Mouse (Mus musculus): ENCODE measurements around the gene Hoxd1. TPM values are rescaled to one million over a fixed set of nuclear protein-coding genes. Genes with fewer than 3 reads are reported as not detected.
A peak's percentile ranks its signal among the peaks of the same experiment; 100 is the strongest.

The Hoxd1 gene
- polyA plus RNA-seq, 1 experiment from 2014 or later: 0.32 TPM

- WGBS: 75% methylated on average over 5 of the region's 5 CpGs
- Histone ChIP-seq H3K27ac (ENCODE audit: low read depth, low read length) (no peak overlapping the region), H3K27me3 (ENCODE audit: control insufficient read depth, insufficient read depth, low read length) (no peaks in the 10 kb centered on the region), H3K4me3 (ENCODE audit: low read depth, low read length) (no peak overlapping the region), H3K36me3 (ENCODE audit: control insufficient read depth, insufficient read depth, low read length) (no peaks in the 10 kb centered on the region), H3K9me3 (ENCODE audit: control insufficient read depth, low read length) (no peaks in the 10 kb centered on the region), H3K9ac (replicated peaks; ENCODE audit: low read depth, low read length) (no peak overlapping the region), H3K4me2 (ENCODE audit: low read depth, low read length) (no peak overlapping the region), H3K4me1 (ENCODE audit: control insufficient read depth, insufficient read depth, low read length) (no peaks in the 10 kb centered on the region)
- ATAC-seq (ENCODE audit: low read depth): no peak
Observed at GRCm38 (mm10) chr2:74781386-74781785, 18.6 kb downstream of the Hoxd1 start.

- Histone ChIP-seq H3K9me3 (ENCODE audit: control insufficient read depth, low read length) (no peaks in the 10 kb centered on the region), H3K27me3 (ENCODE audit: control insufficient read depth, insufficient read depth, low read length) (no peaks in the 10 kb centered on the region), H3K27ac (ENCODE audit: low read depth, low read length) (no peak overlapping the region), H3K4me2 (ENCODE audit: low read depth, low read length) (no peak overlapping the region), H3K4me1 (ENCODE audit: control insufficient read depth, insufficient read depth, low read length) (no peaks in the 10 kb centered on the region), H3K36me3 (ENCODE audit: control insufficient read depth, insufficient read depth, low read length) (no peaks in the 10 kb centered on the region), H3K4me3 (ENCODE audit: low read depth, low read length) (no peak overlapping the region), H3K9ac (replicated peaks; ENCODE audit: low read depth, low read length) (no peak overlapping the region)
- WGBS: 53% methylated on average over 7 of the region's 7 CpGs
- ATAC-seq (ENCODE audit: low read depth): no peak
Observed at GRCm38 (mm10) chr2:74795531-74795930, 32.8 kb downstream of the Hoxd1 start.

- no peak for ATAC-seq (ENCODE audit: low read depth)
- Histone ChIP-seq H3K36me3 (ENCODE audit: control insufficient read depth, insufficient read depth, low read length) (no peaks in the 10 kb centered on the region), H3K4me2 (ENCODE audit: low read depth, low read length) (no peak overlapping the region), H3K27me3 (ENCODE audit: control insufficient read depth, insufficient read depth, low read length) (no peaks in the 10 kb centered on the region), H3K4me1 (ENCODE audit: control insufficient read depth, insufficient read depth, low read length) (no peaks in the 10 kb centered on the region), H3K4me3 (ENCODE audit: low read depth, low read length) (no peak overlapping the region), H3K9ac (replicated peaks; ENCODE audit: low read depth, low read length) (no peak overlapping the region), H3K9me3 (ENCODE audit: control insufficient read depth, low read length) (no peaks in the 10 kb centered on the region), H3K27ac (ENCODE audit: low read depth, low read length) (no peak overlapping the region)
- WGBS: 85% methylated on average over 5 of the region's 5 CpGs
Observed at GRCm38 (mm10) chr2:74808431-74808830, 45.7 kb downstream of the Hoxd1 start.

MicroRNA genes within 50 kb of the gene (microRNA counts, 519-probe panel; counts per million panel counts)
- 7,007 counts per million, percentile 97 among the panel's probes with 10 or more counts for microRNA mmu-miR-10b

Small RNA genes lying within 50 kb of the gene (microRNA-seq; reads per million reads assigned to microRNA genes)
- 203,566 reads per million, percentile 100 among the genes with 10 or more reads in this experiment for gene Mir10b

Other genes with a start within 250 kb of the Hoxd1 start
- 56.4 and 57.6 TPM in 2 replicates for gene Lnpk, start 183.5 kb upstream of the Hoxd1 start, polyA plus RNA-seq (2014; fragmentation: Nextera tagmentation; extraction: Ambion mirVana)
- 0.36 and 0.55 TPM in 2 replicates for gene Evx2, start 103.4 kb upstream of the Hoxd1 start, polyA plus RNA-seq (2014; fragmentation: Nextera tagmentation; extraction: Ambion mirVana)
- not detected in 2 replicates for gene Hoxd13, start 94.7 kb upstream of the Hoxd1 start, polyA plus RNA-seq (2014; fragmentation: Nextera tagmentation; extraction: Ambion mirVana)
- gene Hoxd12, start 88.0 kb upstream of the Hoxd1 start, polyA plus RNA-seq (2014; fragmentation: Nextera tagmentation; extraction: Ambion mirVana): not detected in 2 replicates
- gene Hoxd11, start 83.4 kb upstream of the Hoxd1 start, polyA plus RNA-seq (2014; fragmentation: Nextera tagmentation; extraction: Ambion mirVana): 0.09 TPM in 1 of 2 replicates, not detected in the other
- gene Hoxd10, start 71.1 kb upstream of the Hoxd1 start, polyA plus RNA-seq (2014; fragmentation: Nextera tagmentation; extraction: Ambion mirVana): 55.4 and 90.2 TPM in 2 replicates
- gene Hoxd9, start 65.3 kb upstream of the Hoxd1 start, polyA plus RNA-seq (2014; fragmentation: Nextera tagmentation; extraction: Ambion mirVana): 20.9 and 37.4 TPM in 2 replicates
- 19.9 and 23.6 TPM in 2 replicates for gene Hoxd8, start 58.4 kb upstream of the Hoxd1 start, polyA plus RNA-seq (2014; fragmentation: Nextera tagmentation; extraction: Ambion mirVana)
- gene Hoxd3, start 51.1 kb upstream of the Hoxd1 start, polyA plus RNA-seq (2014; fragmentation: Nextera tagmentation; extraction: Ambion mirVana): 13.5 and 13.9 TPM in 2 replicates
- 4.7 and 5.5 TPM in 2 replicates for gene Hoxd4, start 51.1 kb upstream of the Hoxd1 start, polyA plus RNA-seq (2014; fragmentation: Nextera tagmentation; extraction: Ambion mirVana)
- 1.4 and 2.5 TPM in 2 replicates for gene Gm28230, start 36.3 kb upstream of the Hoxd1 start, polyA plus RNA-seq (2014; fragmentation: Nextera tagmentation; extraction: Ambion mirVana)
- gene Mtx2, start 62.8 kb downstream of the Hoxd1 start, polyA plus RNA-seq (2014; fragmentation: Nextera tagmentation; extraction: Ambion mirVana): 163 and 177 TPM in 2 replicates

All from neural tube, embryonic 14.5 days (tissue).